Mouse (Mus musculus) kidney, postnatal 0 days (tissue): ENCODE results near the gene Ephb1. TPM values are rescaled to one million over a fixed set of nuclear protein-coding genes. Genes with fewer than 3 reads are reported as not detected.

Experiments
- ATAC-seq: fragments of 200-750 bp; cut with Nextera tagmentation; replicated peaks from 2 replicates; pipeline ENCODE4 v1.8.0; 2017; ENCODE audit warnings: low read depth, moderate number of reproducible peaks, moderate TSS enrichment, moderate library complexity; ENCODE audit not compliant: low FRiP score
- DNase-seq: peaks from one replicate; pipeline ENCODE4 v3.0.0-alpha.2; 2016; ENCODE audit warnings: low spot score
- H3K27ac ChIP-seq: fragments of 300-500 bp; sonication (generic); 2 replicates; pipeline ENCODE4 v1.5.1; 2014; ENCODE audit warnings: mild to moderate bottlenecking
- H3K27me3 ChIP-seq: fragments of 300-500 bp; sonication (generic); 2 replicates; pipeline ENCODE4 v1.6.1; 2014; ENCODE audit warnings: low read length, mixed read lengths; ENCODE audit not compliant: insufficient read depth
- H3K36me3 ChIP-seq: fragments of 300-500 bp; sonication (generic); 2 replicates; pipeline ENCODE4 v1.6.1; 2014; ENCODE audit warnings: low read length, mixed read lengths; ENCODE audit not compliant: insufficient read depth
- H3K4me1 ChIP-seq: fragments of 300-500 bp; sonication (generic); replicated peaks from 2 replicates; pipeline ENCODE4 v1.6.1; 2014; ENCODE audit warnings: antibody characterized with exemption, low read length, mixed read lengths; ENCODE audit not compliant: insufficient read depth
- H3K4me2 ChIP-seq: fragments of 300-500 bp; sonication (generic); 2 replicates; pipeline ENCODE4 v1.6.1; 2014; ENCODE audit warnings: mild to moderate bottlenecking, low read length, moderate library complexity, mixed read lengths
- H3K4me3 ChIP-seq: fragments of 300-500 bp; sonication (generic); replicated peaks from 2 replicates; pipeline ENCODE4 v1.5.1; 2014; ENCODE audit warnings: low read depth, low read length
- H3K9ac ChIP-seq: fragments of 300-500 bp; sonication (generic); 2 replicates; pipeline ENCODE4 v1.6.1; 2014; ENCODE audit warnings: low read depth, low read length
- H3K9me3 ChIP-seq: fragments of 300-500 bp; sonication (generic); replicated peaks from 2 replicates; pipeline ENCODE4 v1.6.1; 2016; ENCODE audit warnings: low read length, inconsistent platforms, mixed read lengths
- CTCF ChIP-seq: IDR thresholded peaks from 2 replicates; pipeline ENCODE4 v1.5.1; 2016; ENCODE audit warnings: antibody characterized with exemption, low read depth, mild to moderate bottlenecking, moderate library complexity
- WGBS: fragments of 180-500 bp; shearing (Covaris S2); extraction: QIAGEN DNeasy Blood & Tissue Kit; methylation state at CpG from one replicate; pipeline ENCODE4 v1.1.7; 2014; 5-methylcytosine and 5-hydroxymethylcytosine counted together
- polyA plus RNA-seq: library from polyadenylated mRNA; unstranded; fragments of >200 nt; fragmentation: Nextera tagmentation; extraction: Ambion mirVana; gene quantifications from 2 replicates; pipeline ENCODE4 v1.2.1, GENCODE M21; 2015

Ephb1 gene
- 4.2 and 4.3 TPM in 2 replicates for polyA plus RNA-seq

DNA sequence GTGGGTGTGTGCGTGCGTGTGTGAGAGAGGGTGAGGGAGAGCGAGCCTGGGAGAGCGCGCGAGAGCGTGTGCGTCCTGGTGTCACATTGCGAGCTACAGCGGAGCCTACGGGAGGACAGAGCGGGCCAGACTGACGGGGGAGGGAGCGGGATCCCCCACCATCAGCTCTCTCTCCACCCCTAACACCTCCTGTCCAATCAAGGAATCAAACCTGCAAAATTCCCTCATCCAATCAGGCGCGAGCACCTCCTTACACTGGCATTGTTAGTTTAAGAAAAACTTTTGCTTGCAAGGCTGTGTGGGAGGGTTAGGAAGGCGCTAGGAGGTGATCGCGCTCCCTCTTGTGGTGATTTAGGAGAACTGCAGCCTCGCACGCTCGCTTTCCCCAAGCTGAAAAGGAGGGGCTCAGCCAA lies at the start of gene Ephb1:
Ephb1 (minus strand) TSS at position 133 of the 413 bp plus-strand sequence.
- WGBS: 0% methylated on average over 22 of the region's 22 CpGs

DNA sequence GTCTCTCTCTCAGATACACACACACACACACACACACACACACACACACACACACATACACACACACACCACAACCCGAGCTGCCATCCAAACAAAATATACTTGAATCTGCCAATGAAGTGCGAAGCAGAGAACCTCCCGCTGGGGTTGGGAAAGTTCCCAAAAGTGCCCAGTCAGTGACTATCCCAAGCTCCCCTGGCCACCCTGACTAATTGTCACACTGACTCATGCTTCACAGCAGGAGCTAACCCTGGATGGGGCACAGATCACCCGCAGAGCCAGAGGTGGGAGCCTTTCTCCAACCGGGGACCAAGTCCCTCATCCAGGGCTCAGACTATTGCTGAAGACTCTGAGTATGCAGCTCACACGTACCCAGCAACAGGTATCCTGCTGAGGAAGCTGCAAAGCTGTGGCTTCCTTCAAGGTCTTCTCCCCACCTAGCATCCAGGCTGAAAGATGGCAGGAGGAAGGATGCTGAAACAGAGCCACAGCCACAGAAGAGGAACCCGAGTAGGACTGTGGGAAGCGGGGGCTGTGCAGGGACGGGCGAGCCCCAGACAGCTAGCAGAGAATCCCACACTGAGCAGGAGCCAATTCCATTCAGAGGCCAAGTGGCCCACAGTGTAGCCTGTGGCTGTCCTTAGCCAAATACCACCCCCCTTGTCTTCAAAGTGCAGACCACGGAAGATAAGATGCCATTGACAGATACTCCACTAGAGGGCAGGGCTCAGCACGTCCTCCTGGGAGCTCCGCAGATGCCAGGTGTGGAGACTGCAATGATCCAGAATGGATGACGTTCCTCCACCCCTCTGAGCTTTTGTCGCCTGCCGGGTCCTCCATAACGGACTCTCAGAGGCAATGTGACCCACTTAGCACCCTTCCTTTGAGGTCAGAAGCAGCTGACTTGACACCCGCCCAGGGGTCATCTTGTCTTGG lies 48.9 kb upstream of the Ephb1 start:
- ATAC-seq: peak; percentile 53
- no peak overlapping the region for H3K27ac ChIP-seq
- no peak overlapping the region for H3K4me2 ChIP-seq
- TF ChIP-seq CTCF: peak; percentile 82
- no peaks in the 10 kb centered on the region for H3K36me3 ChIP-seq
- no peaks in the 10 kb centered on the region for H3K27me3 ChIP-seq
- peak; percentile 74 for DNase-seq
- no peaks in the 10 kb centered on the region for H3K4me1 ChIP-seq
- no peak overlapping the region for H3K4me3 ChIP-seq
- WGBS: 27% methylated on average over 18 of the region's 18 CpGs
- no peaks in the 10 kb centered on the region for H3K9me3 ChIP-seq
- H3K9ac ChIP-seq: no peak overlapping the region

More for the DNA sequence above, at the start of gene Ephb1:
- H3K27me3 ChIP-seq: peaks cover 47% of the 10 kb centered on the region
- H3K4me3 ChIP-seq: peak within 1 kb of the TSS; percentile 56
- DNase-seq (peak; percentile 98), ATAC-seq (peak; percentile 91)
- 0 out of 2 replicates have a peak, but pooled peaks cover 5% of the 10 kb centered on the region for H3K4me1 ChIP-seq
- TF ChIP-seq CTCF: peak; percentile 100
- peak within 1 kb of the TSS; percentile 96 for H3K4me2 ChIP-seq
- no peaks in the 10 kb centered on the region for H3K9me3 ChIP-seq
- no peaks in the 10 kb centered on the region for H3K36me3 ChIP-seq
- H3K9ac ChIP-seq: peak within 1 kb of the TSS; percentile 43; the same call in 1 of the 2 replicates
- no peak within 1 kb of the TSS for H3K27ac ChIP-seq

DNA sequence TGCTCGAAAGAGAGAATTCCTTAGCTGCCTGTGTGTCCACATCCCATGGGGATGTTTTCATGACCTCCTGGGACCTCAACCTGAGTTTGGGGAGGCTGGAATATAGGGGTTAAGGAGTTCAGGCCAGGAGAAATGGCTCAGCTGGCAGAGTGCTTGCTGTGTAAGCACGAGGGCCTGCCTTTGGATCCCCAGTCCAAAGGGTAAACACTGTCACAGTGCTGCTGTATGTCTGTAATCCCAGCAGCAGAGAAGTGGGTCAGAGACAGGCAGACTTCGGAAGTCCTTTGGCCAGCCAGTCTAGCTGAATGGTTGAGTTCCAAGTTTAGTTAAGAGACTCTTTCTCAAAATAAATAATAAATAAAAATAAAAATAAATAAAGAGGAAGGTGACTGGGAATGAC lies 48.2 kb upstream of the Ephb1 start:
- H3K9ac ChIP-seq: no peak overlapping the region
- no peaks in the 10 kb centered on the region for H3K9me3 ChIP-seq
- no peak for TF ChIP-seq CTCF
- H3K36me3 ChIP-seq: no peaks in the 10 kb centered on the region
- no peaks in the 10 kb centered on the region for H3K4me1 ChIP-seq
- no peaks in the 10 kb centered on the region for H3K27me3 ChIP-seq
- WGBS: 33% methylated on average over 3 of the region's 3 CpGs
- no peak overlapping the region for H3K4me2 ChIP-seq
- H3K4me3 ChIP-seq: no peak overlapping the region
- no peak overlapping the region for H3K27ac ChIP-seq
- peak; percentile 22 for DNase-seq
- peak; percentile 67; the same call in 1 of the 2 replicates for ATAC-seq

DNA sequence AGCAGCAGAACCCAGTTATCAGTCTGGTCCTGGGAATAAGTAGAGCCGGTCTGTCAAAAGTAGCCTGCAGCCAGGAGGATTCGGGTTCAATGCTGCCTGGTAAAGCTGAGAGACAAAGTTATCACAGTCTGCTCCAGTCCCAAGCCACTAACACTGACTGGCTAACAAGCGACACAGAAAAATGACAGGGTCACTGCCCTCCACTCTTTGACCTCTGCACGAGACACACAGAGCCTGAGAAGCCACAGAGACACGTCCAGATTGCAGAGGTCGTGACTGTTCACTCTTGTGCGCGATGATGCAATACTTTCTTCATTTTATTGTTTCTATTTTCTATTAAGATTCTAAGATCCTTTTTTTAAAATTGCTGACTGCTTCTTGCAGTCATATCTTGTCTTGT lies 33.8 kb upstream of the Ephb1 start:
- ATAC-seq (no peak), DNase-seq (no peak)
- Histone ChIP-seq H3K4me3 (no peak overlapping the region), H3K27me3 (no peaks in the 10 kb centered on the region), H3K36me3 (no peaks in the 10 kb centered on the region), H3K4me2 (no peak overlapping the region), H3K9me3 (no peaks in the 10 kb centered on the region), H3K9ac (no peak overlapping the region), H3K27ac (no peak overlapping the region), H3K4me1 (no peaks in the 10 kb centered on the region)
- WGBS: 53% methylated on average over 8 of the region's 8 CpGs
- no peak for TF ChIP-seq CTCF

DNA sequence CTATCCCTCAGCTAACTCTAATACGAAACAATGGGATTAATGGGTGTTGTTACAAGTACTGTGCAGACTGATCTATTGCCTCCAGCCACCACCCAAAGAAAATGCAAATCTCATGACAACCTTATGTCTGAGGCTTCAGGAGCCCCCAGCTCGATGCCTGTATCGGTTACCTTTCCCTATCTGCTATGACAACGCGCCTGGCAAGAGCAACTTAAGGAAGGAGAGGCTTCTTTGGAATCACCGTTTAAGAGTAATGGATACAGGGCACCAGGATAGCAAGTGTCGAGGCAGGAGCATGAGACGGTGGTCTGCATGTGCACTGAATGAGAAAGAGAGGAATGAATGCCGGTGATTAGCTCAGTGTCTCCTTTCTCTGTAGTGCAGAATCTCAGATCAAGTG lies 32.3 kb upstream of the Ephb1 start:
- H3K27me3 ChIP-seq: no peaks in the 10 kb centered on the region
- H3K9me3 ChIP-seq: no peaks in the 10 kb centered on the region
- no peak overlapping the region for H3K9ac ChIP-seq
- H3K27ac ChIP-seq: no peak overlapping the region
- no peak overlapping the region for H3K4me3 ChIP-seq
- no peaks in the 10 kb centered on the region for H3K4me1 ChIP-seq
- ATAC-seq: no peak
- TF ChIP-seq CTCF: no peak
- no peaks in the 10 kb centered on the region for H3K36me3 ChIP-seq
- WGBS: 85% methylated on average over 9 of the region's 9 CpGs
- no peak overlapping the region for H3K4me2 ChIP-seq
- DNase-seq: no peak

- H3K4me3 ChIP-seq: no peak overlapping the region
- no peaks in the 10 kb centered on the region for H3K9me3 ChIP-seq
- no peak overlapping the region for H3K4me2 ChIP-seq
- H3K4me1 ChIP-seq: no peaks in the 10 kb centered on the region
- no peaks in the 10 kb centered on the region for H3K36me3 ChIP-seq
- H3K27me3 ChIP-seq: no peaks in the 10 kb centered on the region
- ATAC-seq (no peak), DNase-seq (no peak)
- 95% methylated on average over 2 of the region's 2 CpGs for WGBS
- no peak overlapping the region for H3K9ac ChIP-seq
- no peak overlapping the region for H3K27ac ChIP-seq
- no peak for TF ChIP-seq CTCF
Observed at GRCm38 (mm10) chr9:102380235-102380634, 25.7 kb upstream of the Ephb1 start.
